Mouse (Mus musculus) CH12.LX (cell line): Measurements from ENCODE around the gene Ttll5. TPM values are rescaled to one million over a fixed set of nuclear protein-coding genes. Genes with fewer than 3 reads are reported as not detected.

Experiments used
- DNase-seq: peaks from one replicate; pipeline ENCODE4 v3.0.0-alpha.2; 2013; ENCODE audit errors: extremely low read depth
- H3K27ac ChIP-seq: 2 replicates; pipeline ENCODE4 v1.5.1; 2012; ENCODE audit warnings: low read depth, mild to moderate bottlenecking, control low read depth, moderate library complexity; ENCODE audit not compliant: insufficient read depth
- H3K27me3 ChIP-seq: replicated peaks from 2 replicates; pipeline ENCODE3; 2012; ENCODE audit warnings: inconsistent platforms
- H3K36me3 ChIP-seq, 2 experiments: replicated peaks in 1 of 2; 2 replicates each; pipeline versions ENCODE3 to v1.6.1; 2012; ENCODE audit warnings: inconsistent platforms in 1 of 2, low read length in 1 of 2, mild to moderate bottlenecking in 1 of 2, mixed read lengths in 1 of 2, moderate library complexity in 1 of 2; ENCODE audit not compliant: control insufficient read depth in 1 of 2, insufficient read depth in 1 of 2
- H3K4me1 ChIP-seq, 2 experiments: 2 replicates each; pipeline ENCODE4 v1.6.1; 2012; ENCODE audit warnings: inconsistent platforms in 1 of 2, moderate library complexity in 1 of 2; ENCODE audit not compliant: insufficient read depth in 2 of 2, control insufficient read depth in 1 of 2
- H3K4me2 ChIP-seq: 2 replicates; pipeline ENCODE4 v1.6.1; 2012; ENCODE audit warnings: low read depth, mild to moderate bottlenecking, control low read depth; ENCODE audit not compliant: poor library complexity, insufficient read depth, severe bottlenecking
- H3K4me3 ChIP-seq, 3 experiments: fragments of 150-350 bp in 1 of 3; sonication (generic) in 1 of 3; replicated peaks in 1 of 3; 2 replicates each; pipeline versions ENCODE3 to v1.5.1; 2011 to 2012; ENCODE audit warnings: low read depth in 2 of 3, low read length in 2 of 3, mild to moderate bottlenecking in 2 of 3, moderate library complexity in 2 of 3, control low read depth in 1 of 3, improper control_type of control experiment in 1 of 3, inconsistent platforms in 1 of 3, mixed read lengths in 1 of 3; ENCODE audit not compliant: poor library complexity in 1 of 3
- H3K79me2 ChIP-seq: replicated peaks from 2 replicates; pipeline ENCODE4 v1.6.1; 2012; ENCODE audit warnings: mild to moderate bottlenecking, moderate library complexity; ENCODE audit not compliant: control insufficient read depth, poor library complexity, insufficient read depth, severe bottlenecking; ENCODE audit errors: extremely low read depth
- H3K9ac ChIP-seq: 2 replicates; pipeline ENCODE4 v1.6.1; 2012; ENCODE audit warnings: low read depth, mild to moderate bottlenecking, control low read depth, moderate library complexity; ENCODE audit not compliant: insufficient read depth
- H3K9me3 ChIP-seq: replicated peaks from 2 replicates; pipeline ENCODE3; 2012; ENCODE audit warnings: low read length, inconsistent platforms, mixed read lengths
- CHD1 ChIP-seq: IDR thresholded peaks from 2 replicates; pipeline ENCODE4 v1.6.1; 2012; ENCODE audit warnings: low read depth, low read length, improper control_type of control experiment, inconsistent platforms
- CHD2 ChIP-seq: IDR thresholded peaks from 2 replicates; pipeline ENCODE4 v1.6.1; 2011; ENCODE audit warnings: low read length, improper control_type of control experiment
- CTCF ChIP-seq, 2 experiments: IDR thresholded peaks in 1 of 2; conservative IDR thresholded peaks in 1 of 2; 2 replicates each; pipeline ENCODE4 v1.5.1; 2011 to 2012; ENCODE audit warnings: low read depth in 2 of 2, low read length in 2 of 2, improper control_type of control experiment in 1 of 2, inconsistent platforms in 1 of 2, mild to moderate bottlenecking in 1 of 2, moderate library complexity in 1 of 2
- ELF1 ChIP-seq: IDR thresholded peaks from 2 replicates; pipeline ENCODE4 v1.6.1; 2014; ENCODE audit warnings: low read depth, mild to moderate bottlenecking, inconsistent platforms, low read length, improper control_type of control experiment
- EP300 ChIP-seq: IDR thresholded peaks from 2 replicates; pipeline ENCODE4 v1.6.1; 2011; ENCODE audit warnings: low read length, improper control_type of control experiment
- ETS1 ChIP-seq: conservative IDR thresholded peaks from 2 replicates; pipeline ENCODE4 v1.6.1; 2012; ENCODE audit warnings: low read depth, mild to moderate bottlenecking, inconsistent platforms, low read length, improper control_type of control experiment, moderate library complexity
- GABPA ChIP-seq: IDR thresholded peaks from 2 replicates; pipeline ENCODE4 v1.6.1; 2012; ENCODE audit warnings: low read depth, low read length, improper control_type of control experiment, inconsistent platforms; ENCODE audit not compliant: insufficient replicate concordance
- HCFC1 ChIP-seq: IDR thresholded peaks from 2 replicates; pipeline ENCODE4 v1.6.1; 2012; ENCODE audit warnings: low read depth, mild to moderate bottlenecking, inconsistent platforms, low read length, improper control_type of control experiment
- IRF4 ChIP-seq: IDR thresholded peaks from 2 replicates; pipeline ENCODE4 v1.6.1; 2014; ENCODE audit warnings: low read depth, mild to moderate bottlenecking, inconsistent platforms, low read length, improper control_type of control experiment
- JUN ChIP-seq: IDR thresholded peaks from 2 replicates; pipeline ENCODE4 v1.6.1; 2011; ENCODE audit warnings: low read depth, mild to moderate bottlenecking, low read length, improper control_type of control experiment, moderate library complexity; ENCODE audit not compliant: insufficient read depth
- JUND ChIP-seq: conservative IDR thresholded peaks from 2 replicates; pipeline ENCODE4 v1.6.1; 2011; ENCODE audit warnings: low read depth, low read length, improper control_type of control experiment
- KAT2A ChIP-seq: IDR thresholded peaks from 2 replicates; pipeline ENCODE4 v1.6.1; 2012; ENCODE audit warnings: low read length, improper control_type of control experiment, inconsistent platforms; ENCODE audit not compliant: insufficient replicate concordance
- MAFK ChIP-seq: IDR thresholded peaks from 2 replicates; pipeline ENCODE4 v1.6.1; 2011; ENCODE audit warnings: low read length, improper control_type of control experiment; ENCODE audit not compliant: insufficient replicate concordance
- MAX ChIP-seq: IDR thresholded peaks from 2 replicates; pipeline ENCODE4 v1.6.1; 2011; ENCODE audit warnings: low read length, improper control_type of control experiment
- MAZ ChIP-seq: IDR thresholded peaks from 2 replicates; pipeline ENCODE4 v1.6.1; 2012; ENCODE audit warnings: low read depth, mild to moderate bottlenecking, inconsistent platforms, low read length, improper control_type of control experiment, moderate library complexity
- MEF2A ChIP-seq: IDR thresholded peaks from 2 replicates; pipeline ENCODE4 v1.6.1; 2014; ENCODE audit warnings: low read depth, mild to moderate bottlenecking, inconsistent platforms, low read length, improper control_type of control experiment, borderline replicate concordance
- MXI1 ChIP-seq: IDR thresholded peaks from 2 replicates; pipeline ENCODE4 v1.6.1; 2011; ENCODE audit warnings: mild to moderate bottlenecking, low read depth, low read length, improper control_type of control experiment
- MYC ChIP-seq: IDR thresholded peaks from 2 replicates; pipeline ENCODE4 v1.6.1; 2011; ENCODE audit warnings: low read depth, mild to moderate bottlenecking, improper control_type of control experiment, low read length
- NELFE ChIP-seq: IDR thresholded peaks from 2 replicates; pipeline ENCODE4 v1.6.1; 2011; ENCODE audit warnings: low read depth, low read length, improper control_type of control experiment
- POLR2A ChIP-seq: IDR thresholded peaks from 2 replicates; pipeline ENCODE4 v1.6.1; 2011; ENCODE audit warnings: low read depth, mild to moderate bottlenecking, improper control_type of control experiment, low read length
- POLR2AphosphoS2 ChIP-seq: IDR thresholded peaks from 2 replicates; pipeline ENCODE4 v1.6.1; 2011; ENCODE audit warnings: low read depth, low read length, improper control_type of control experiment
- RAD21 ChIP-seq: IDR thresholded peaks from 2 replicates; pipeline ENCODE4 v1.6.1; 2011; ENCODE audit warnings: low read depth, mild to moderate bottlenecking, low read length, improper control_type of control experiment, moderate library complexity
- RCOR1 ChIP-seq: conservative IDR thresholded peaks from 2 replicates; pipeline ENCODE4 v1.6.1; 2012; ENCODE audit warnings: low read depth, mild to moderate bottlenecking, inconsistent platforms, low read length, improper control_type of control experiment
- SIN3A ChIP-seq: IDR thresholded peaks from 2 replicates; pipeline ENCODE4 v1.6.1; 2012; ENCODE audit warnings: low read length, improper control_type of control experiment, inconsistent platforms
- SMC3 ChIP-seq: IDR thresholded peaks from 2 replicates; pipeline ENCODE4 v1.6.1; 2011; ENCODE audit warnings: low read depth, low read length, improper control_type of control experiment
- TBP ChIP-seq: conservative IDR thresholded peaks from 2 replicates; pipeline ENCODE4 v1.6.1; 2011; ENCODE audit warnings: low read depth, low read length, improper control_type of control experiment
- TCF12 ChIP-seq: IDR thresholded peaks from 2 replicates; pipeline ENCODE4 v1.6.1; 2014; ENCODE audit warnings: low read depth, mild to moderate bottlenecking, inconsistent platforms, low read length, improper control_type of control experiment
- UBTF ChIP-seq: IDR thresholded peaks from 2 replicates; pipeline ENCODE4 v1.6.1; 2012; ENCODE audit warnings: low read depth, mild to moderate bottlenecking, inconsistent platforms, low read length, improper control_type of control experiment, moderate library complexity
- USF1 ChIP-seq: IDR thresholded peaks from 2 replicates; pipeline ENCODE4 v1.6.1; 2014; ENCODE audit warnings: low read depth, mild to moderate bottlenecking, inconsistent platforms, low read length, improper control_type of control experiment
- USF2 ChIP-seq: conservative IDR thresholded peaks from 2 replicates; pipeline ENCODE4 v1.6.1; 2011; ENCODE audit warnings: low read depth, low read length, improper control_type of control experiment
- ZMIZ1 ChIP-seq: IDR thresholded peaks from 2 replicates; pipeline ENCODE4 v1.6.1; 2012; ENCODE audit warnings: low read depth, mild to moderate bottlenecking, inconsistent platforms, low read length, improper control_type of control experiment
- ZNF384 ChIP-seq: IDR thresholded peaks from 2 replicates; pipeline ENCODE4 v1.6.1; 2012; ENCODE audit warnings: low read depth, low read length, improper control_type of control experiment, inconsistent platforms
- dilution Hi-C: fragments of 300-500 bp; cut with MboI; formaldehyde crosslinking; loops from 2 replicates; pipeline ENCODE4 v1.14.3; 2020; ENCODE audit warnings: low sequenced_read_pairs; ENCODE audit not compliant: extremely low pct_unique_long_range_greater_than_20kb, extremely low pct_ligation_motif_present
- in situ Hi-C: fragments of 300-500 bp; cut with MboI; formaldehyde crosslinking; loops from 3 replicates; pipeline ENCODE4 v1.14.3; 2019; ENCODE audit warnings: low sequenced_read_pairs, low pct_ligation_motif_present, low pct_unique_long_range_greater_than_20kb, mixed read lengths
- polyA plus RNA-seq: library from polyadenylated mRNA; unstranded; fragments of >175 nt; gene quantifications from 2 replicates; pipeline ENCODE4 v1.2.1, GENCODE M21; 2012; ENCODE audit warnings: low read depth; ENCODE audit not compliant: insufficient read length
- total RNA-seq, 2 experiments: library from RNA; depleted of rRNA; stranded (reverse); fragments of 300-350 nt in 1 of 2; fragments of >200 nt in 1 of 2; gene quantifications; 2 replicates each; pipeline ENCODE4 v1.2.3; 2012 to 2014

Ttll5 gene
- total and polyA plus RNA-seq, 3 experiments: 5.7 to 14.0 (median 8.7) TPM

DNA sequence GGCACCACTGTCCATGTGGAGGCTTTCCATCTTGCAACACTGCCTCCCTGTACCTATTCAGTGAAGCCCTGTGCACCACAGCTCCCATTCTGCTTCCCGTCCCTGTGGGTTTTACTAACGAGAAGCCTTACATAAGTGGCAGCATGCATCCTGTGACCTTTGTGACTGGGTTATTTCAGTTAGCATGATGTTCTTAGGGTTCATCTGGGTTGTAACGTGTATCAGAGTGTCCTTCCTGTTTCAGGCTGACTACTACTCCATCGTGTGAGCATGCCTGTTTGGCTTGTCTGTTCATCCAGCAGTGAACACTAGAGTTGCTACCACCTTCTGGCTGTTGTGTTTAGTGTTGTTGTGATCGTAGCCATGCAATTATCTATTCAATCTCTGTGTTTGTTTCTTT lies 221.7 kb downstream of the Ttll5 start:
- Histone ChIP-seq H3K9ac (no peak overlapping the region), H3K79me2 (no peaks in the 10 kb centered on the region), H3K27me3 (no peaks in the 10 kb centered on the region), H3K4me3 (no peak overlapping the region), H3K4me2 (no peak overlapping the region), H3K27ac (peak overlapping the region; percentile 12; the same call in 1 of the 2 replicates), H3K9me3 (peaks cover 6% of the 10 kb centered on the region), H3K4me1 (peaks cover 4 to 33% of the 10 kb centered on the region in 2 experiments; a peak in 3 of 4 replicates), H3K36me3 (peaks cover 0 to 10% of the 10 kb centered on the region in 2 experiments)
- dilution Hi-C loops: no loop called here
- DNase-seq: no peak
- TF ChIP-seq HCFC1: no peak
- TF ChIP-seq TCF12: no peak
- TF ChIP-seq ZMIZ1: no peak
- no peak for TF ChIP-seq SMC3
- no peak for TF ChIP-seq USF2
- no peak for TF ChIP-seq RCOR1
- no peak for TF ChIP-seq CTCF (conservative IDR thresholded peaks at IDR 0.05 in 1 of 2, IDR thresholded peaks at IDR 0.05 in 1 of 2; ENCODE audit: low read depth in 2 of 2, low read length in 2 of 2)
- no peak for TF ChIP-seq EP300
- TF ChIP-seq MAZ: no peak
- no peak for TF ChIP-seq MEF2A
- TF ChIP-seq SIN3A: no peak
- TF ChIP-seq TBP: no peak
- no peak for TF ChIP-seq ELF1
- no peak for TF ChIP-seq IRF4
- no peak for TF ChIP-seq MAX
- no peak for TF ChIP-seq CHD1
- TF ChIP-seq GABPA: no peak
- TF ChIP-seq ETS1: no peak
- no peak for TF ChIP-seq RAD21
- in situ Hi-C loops: no loop called here

DNA sequence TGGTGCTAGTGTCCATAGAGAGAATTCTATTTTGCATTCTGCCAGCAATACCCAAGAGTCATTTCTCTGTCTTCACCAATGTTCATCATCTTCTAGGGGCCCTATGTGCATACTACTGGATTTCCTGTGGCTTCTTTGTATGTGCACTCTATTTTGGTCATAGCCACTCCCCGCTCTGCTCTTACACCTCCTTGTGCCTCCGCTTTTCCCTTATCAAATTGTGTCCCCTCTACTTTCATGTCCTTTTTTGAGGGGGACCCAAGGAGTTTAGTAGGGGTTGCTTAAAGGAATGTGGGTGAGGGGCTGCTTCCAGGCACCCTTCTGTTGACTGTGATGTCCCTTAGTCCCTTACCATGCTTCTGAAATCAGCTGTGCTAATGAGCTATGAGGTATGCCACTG lies 222.3 kb downstream of the Ttll5 start:
- peaks cover 0 to 10% of the 10 kb centered on the region in 2 experiments for H3K36me3 ChIP-seq
- no peak overlapping the region for H3K4me3 ChIP-seq
- no peaks in the 10 kb centered on the region for H3K27me3 ChIP-seq
- no peaks in the 10 kb centered on the region for H3K79me2 ChIP-seq
- no peak for TF ChIP-seq CTCF (conservative IDR thresholded peaks at IDR 0.05 in 1 of 2, IDR thresholded peaks at IDR 0.05 in 1 of 2; ENCODE audit: low read depth in 2 of 2, low read length in 2 of 2)
- no peak for TF ChIP-seq IRF4
- no peak for TF ChIP-seq MYC
- TF ChIP-seq JUN: no peak
- TF ChIP-seq UBTF: no peak
- no peak for TF ChIP-seq ZNF384
- TF ChIP-seq POLR2AphosphoS2: no peak
- no peak for TF ChIP-seq KAT2A
- no peak for TF ChIP-seq POLR2A
- TF ChIP-seq MAFK: no peak
- TF ChIP-seq JUND: no peak
- no peak for TF ChIP-seq GABPA
- no peak for TF ChIP-seq NELFE
- TF ChIP-seq CHD2: no peak
- TF ChIP-seq TBP: no peak
- no peak for TF ChIP-seq SMC3
- no peak for TF ChIP-seq USF1
- no peak for TF ChIP-seq ETS1
- no peak for TF ChIP-seq MXI1
- no peak for TF ChIP-seq SIN3A
- in situ Hi-C loops (no loop called here), dilution Hi-C loops (no loop called here)
- H3K4me1 ChIP-seq: peaks cover 4 to 39% of the 10 kb centered on the region in 2 experiments; a peak in 3 of 4 replicates
- no peak for DNase-seq
- H3K4me2 ChIP-seq: no peak overlapping the region
- peaks cover 6% of the 10 kb centered on the region for H3K9me3 ChIP-seq
- no peak overlapping the region for H3K27ac ChIP-seq
- no peak overlapping the region for H3K9ac ChIP-seq
